Mouse (Mus musculus) spleen, adult 18-20 months (tissue): ENCODE data around the gene Trabd.

Experiments used
- DNase-seq, 2 experiments: peaks; one replicate each; pipeline ENCODE4 v3.0.0; 2022; ENCODE audit warnings: mixed read lengths in 2 of 2

Gene Trabd

DNA sequence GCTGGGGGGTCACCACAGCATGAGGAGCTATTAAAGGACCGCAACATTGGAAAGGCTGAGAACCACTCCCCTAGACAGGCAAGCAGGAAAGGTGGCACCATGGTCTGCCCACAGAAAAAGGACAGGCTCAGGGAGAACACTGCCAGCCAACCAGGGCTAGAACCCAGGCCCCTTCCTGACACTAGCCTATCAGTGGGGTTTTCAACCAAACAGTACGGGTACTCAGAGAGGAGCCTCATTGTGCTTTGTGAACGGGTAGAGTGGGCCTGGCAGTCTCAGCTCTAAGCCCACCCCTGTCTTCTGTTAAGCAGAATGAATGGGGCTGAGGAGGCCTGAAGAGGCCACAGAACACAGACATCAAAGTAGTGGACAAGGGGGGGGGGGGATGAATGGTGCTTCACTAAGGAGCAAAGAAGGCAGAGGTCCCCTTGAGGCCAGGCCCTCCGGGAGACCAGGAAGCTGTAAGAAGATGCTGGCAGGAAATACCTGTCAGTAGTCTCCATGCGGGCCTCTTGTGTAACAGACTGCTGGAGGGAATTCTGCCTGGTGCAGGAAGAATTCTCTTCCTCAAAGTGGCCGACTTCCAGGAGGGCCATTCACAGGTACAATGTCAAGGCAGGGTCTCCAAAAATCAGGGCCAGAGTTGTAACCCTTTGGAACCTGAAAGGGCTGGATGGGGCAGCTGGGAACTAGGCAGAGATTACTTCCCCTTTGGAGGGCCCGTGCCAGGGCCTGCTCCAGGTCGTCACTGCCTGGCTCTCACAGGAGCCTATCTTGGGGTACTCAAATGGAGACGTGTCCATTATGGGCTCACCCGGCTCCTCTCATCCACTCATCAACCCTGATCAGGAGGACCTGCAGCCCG lies at the start of gene Trabd:
TSS of gene Trabd (plus strand) at position 512 of the 865 bp plus-strand sequence.
- no peak for DNase-seq

- no peak for DNase-seq
Measured at GRCm38 (mm10) chr15:89044381-89044780, 30.5 kb upstream of the Trabd start.

- DNase-seq, result no peak
Measured at GRCm38 (mm10) chr15:89046356-89046755, 28.6 kb upstream of the Trabd start.

DNA sequence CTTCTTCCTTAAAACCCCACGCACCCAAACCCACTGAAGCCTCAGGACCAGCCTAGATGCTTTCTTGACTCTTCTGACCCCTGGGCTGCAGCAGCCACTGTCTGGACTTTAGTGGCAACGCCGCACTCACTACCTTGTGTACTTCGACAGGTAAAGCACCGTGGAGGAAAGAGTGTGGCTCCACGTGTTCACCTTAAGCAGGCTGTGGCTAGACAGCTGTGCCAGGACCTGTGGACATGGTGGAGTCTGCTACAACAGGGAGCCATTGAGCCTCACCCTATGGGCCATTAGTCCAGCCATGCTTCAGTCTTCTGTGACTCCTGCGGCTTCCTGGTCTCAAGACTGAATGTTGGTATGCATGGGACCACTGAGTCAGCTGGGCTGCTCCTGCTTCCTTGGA lies 20.3 kb upstream of the Trabd start:
- no peak for DNase-seq

GRCm38 (mm10) chr15:89058736-89059135 lies 16.2 kb upstream of the Trabd start:
- DNase-seq, result no peak

DNA sequence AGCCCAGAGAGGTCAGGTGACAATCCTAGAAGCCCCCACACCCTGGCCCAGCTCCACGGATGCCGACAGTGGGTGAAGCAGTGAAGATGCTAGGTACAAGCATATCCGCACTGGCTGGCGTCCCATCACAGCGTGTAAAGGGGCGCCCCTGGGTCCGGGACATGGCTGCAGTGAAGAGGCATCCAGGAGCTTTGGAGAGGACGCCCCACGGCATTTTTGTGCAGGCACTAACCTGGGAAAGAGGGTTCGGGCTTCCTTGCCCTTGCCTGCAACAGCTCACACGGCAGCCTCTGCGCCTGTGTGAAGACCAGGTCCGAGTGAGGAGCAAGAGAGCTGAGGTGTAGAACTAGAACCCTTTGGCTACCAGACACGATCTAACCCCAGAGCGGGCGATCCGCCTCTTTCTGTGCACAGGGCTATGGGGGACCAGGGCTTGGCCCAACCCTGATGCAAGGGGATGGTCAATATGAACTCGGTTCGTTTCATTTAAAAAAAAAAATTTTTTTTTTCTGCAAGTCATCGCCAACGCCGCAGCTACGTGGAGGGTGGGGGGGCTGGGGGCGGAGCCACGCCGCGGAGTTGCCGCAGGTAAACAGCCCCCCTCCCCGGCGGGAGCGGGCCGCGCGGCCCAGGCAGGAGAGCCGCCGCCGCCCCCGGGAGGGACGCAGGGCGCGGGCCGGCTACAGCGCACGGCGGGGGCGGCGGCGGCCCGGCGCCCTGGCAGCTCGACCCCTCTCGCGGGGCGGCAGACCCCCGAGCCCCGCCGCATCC lies 15.6 kb upstream of the Trabd start, which contains the start of gene Panx2:
TSS of gene Panx2 (plus strand) at position 574 of the 771 bp plus-strand sequence.
- DNase-seq, result no peak

DNA sequence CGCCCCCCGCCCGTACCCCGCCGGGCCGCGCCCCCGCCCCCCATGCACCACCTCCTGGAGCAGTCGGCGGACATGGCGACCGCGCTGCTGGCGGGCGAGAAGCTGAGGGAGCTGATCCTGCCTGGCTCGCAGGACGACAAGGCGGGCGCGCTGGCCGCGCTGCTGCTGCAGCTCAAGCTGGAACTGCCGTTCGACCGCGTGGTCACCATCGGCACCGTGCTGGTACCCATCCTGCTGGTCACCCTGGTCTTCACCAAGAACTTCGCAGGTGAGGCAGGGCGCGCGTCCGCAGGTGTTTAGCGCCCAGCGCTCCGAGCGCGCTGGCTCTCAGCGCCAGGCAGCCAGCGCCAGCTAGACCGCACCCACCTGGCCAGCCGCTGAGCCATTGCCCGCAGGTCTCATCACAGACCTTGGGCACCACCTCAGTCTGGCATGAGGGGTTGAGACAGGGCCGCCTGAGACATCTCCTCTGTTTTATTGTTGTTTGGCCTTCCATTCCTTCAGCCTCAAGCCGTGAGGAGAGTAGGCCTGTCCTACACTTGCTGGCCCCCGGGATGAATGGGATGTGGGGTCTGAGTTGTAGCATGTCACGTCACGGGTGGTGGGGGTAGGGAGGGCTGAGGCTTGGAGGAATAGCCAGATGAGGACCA lies 14.8 kb upstream of the Trabd start:
- no peak for DNase-seq

DNA sequence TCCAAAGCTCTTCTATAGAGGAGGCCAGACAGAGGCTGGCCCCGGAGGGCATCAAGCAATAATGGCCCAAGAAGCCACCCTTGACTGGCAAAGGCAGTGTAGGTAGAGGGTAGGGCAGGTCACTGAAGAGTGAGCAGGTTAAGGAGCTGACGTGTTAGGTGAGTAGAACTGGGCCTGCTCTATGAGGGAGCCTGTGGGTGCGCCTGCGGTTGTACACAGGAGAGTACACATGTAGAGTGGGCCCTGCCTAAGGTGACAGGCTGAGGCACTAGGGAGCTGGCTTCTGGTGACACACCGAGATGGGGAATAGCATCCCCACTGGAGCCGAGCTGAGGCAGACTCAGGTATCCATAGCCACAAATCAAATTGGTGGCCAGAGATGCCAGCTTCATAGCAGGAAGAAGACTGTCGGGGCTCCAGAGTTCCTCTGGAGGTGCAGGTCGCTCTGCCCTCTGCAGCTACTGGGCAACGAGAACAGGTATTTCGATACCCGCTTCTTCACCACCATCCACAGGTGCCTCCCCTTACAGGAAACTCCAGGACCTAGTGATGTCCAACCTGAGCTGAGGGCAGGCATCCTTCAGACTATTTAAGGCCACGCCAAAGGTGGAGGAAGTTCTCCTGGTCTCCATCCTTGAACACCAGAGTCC lies 14.0 kb upstream of the Trabd start:
- no peak for DNase-seq

DNA sequence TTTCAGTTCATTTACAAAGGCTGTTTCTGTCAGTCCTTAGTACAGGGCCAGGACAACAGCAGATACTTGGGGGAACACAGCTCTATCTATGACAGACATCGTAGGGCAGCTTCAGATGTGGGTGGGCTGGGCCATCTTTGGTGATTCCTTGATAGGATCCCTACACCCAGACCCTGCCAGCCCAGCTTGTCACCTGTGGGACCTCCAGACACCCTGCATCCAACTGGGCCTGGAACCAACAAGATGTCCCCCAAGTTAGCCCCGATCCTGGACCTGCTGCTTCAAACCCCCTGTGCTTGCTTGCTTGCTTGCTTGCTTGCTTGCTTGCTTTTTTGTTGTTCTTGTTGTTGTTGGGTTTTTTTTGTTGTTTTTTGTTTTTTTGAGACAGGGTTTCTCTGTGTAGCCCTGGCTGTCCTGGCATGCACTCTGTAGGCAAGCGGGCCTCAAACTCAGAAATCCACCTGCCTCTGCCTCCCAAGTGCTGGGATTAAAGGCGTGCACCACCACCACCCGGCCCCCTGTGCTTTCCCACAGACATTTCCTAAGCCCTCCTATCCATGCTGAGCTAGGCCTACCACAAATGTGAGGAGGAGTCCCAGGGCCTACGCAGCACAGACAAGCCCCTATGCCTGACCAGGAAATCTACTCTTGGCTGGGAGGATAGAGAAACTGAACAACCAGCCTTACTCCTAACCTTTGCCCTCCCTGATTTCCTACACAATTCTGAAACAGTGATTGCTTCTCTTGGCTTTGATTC lies 13.0 kb upstream of the Trabd start:
- DNase-seq, result no peak

DNA sequence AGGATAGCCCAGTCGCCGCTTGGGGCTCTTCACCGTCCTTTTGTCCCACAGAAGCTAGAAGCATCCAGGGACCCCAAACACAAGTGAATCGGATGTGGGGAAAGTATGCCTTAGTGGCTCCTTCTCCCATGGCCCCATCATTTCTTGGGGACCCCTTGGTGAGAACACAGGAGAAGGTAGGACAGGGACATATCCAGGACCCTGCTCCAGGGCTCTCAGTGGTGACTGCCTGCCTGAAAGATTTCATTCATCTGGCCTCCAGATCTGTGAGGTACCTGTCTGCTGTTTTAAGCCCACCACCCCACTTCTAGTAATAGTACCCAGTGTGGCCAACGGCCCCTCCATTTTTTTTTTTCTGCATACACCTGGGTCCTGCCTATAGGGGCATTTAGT lies 12.4 kb upstream of the Trabd start:
- no peak for DNase-seq

DNA sequence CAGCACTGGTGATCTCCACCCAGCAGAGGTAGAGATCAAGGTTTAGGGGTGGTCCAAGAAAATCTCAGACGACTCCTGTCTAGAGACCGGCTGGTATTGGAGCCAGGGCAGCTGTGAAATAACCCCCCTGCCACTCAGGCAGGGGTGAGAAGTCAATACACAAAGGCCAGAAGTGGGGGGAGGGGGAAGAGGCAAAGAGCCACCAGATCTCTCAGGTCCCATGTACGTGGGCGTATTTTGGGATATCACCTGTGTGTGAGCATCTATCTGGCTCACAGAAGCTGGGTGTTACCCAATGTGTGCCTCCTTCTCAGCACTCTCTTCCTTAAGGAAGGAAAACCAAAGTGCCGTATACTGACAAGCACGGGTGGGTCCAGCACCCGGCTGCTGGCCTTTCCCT lies 11.9 kb upstream of the Trabd start:
- DNase-seq, result no peak

- no peak for DNase-seq
Measured at GRCm38 (mm10) chr15:89063536-89063935, 11.4 kb upstream of the Trabd start.

DNA sequence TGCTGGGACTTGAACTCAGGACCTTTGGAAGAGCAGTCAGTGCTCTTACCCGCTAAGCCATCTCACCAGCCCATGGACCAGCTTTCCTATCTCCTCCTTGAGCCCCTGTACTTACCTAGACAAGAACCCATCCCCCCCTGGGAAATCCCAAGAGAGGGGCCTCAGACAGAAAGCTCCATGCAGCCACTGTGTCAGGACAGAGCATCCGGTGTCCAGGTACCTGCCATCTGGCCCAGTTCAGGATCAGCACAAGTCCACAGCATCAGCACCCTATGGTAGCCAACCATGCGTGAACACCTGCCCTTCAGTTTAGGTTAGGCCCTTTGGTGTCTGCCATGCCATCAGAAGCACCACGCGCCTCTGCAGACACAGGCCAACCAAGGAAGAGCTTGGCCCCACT lies 10.0 kb upstream of the Trabd start:
- DNase-seq, result no peak

DNA sequence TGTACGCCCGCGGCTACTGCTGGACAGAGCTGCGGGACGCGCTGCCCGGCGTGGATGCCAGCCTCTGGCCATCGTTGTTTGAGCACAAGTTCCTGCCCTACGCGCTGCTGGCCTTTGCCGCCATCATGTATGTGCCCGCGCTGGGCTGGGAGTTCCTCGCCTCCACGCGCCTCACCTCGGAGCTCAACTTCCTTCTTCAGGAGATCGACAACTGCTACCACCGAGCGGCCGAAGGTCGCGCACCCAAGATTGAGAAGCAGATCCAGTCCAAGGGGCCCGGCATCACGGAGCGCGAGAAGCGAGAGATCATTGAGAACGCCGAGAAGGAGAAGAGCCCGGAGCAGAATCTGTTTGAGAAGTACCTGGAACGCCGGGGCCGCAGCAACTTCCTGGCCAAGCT lies 7.3 kb upstream of the Trabd start:
- no peak for DNase-seq

DNA sequence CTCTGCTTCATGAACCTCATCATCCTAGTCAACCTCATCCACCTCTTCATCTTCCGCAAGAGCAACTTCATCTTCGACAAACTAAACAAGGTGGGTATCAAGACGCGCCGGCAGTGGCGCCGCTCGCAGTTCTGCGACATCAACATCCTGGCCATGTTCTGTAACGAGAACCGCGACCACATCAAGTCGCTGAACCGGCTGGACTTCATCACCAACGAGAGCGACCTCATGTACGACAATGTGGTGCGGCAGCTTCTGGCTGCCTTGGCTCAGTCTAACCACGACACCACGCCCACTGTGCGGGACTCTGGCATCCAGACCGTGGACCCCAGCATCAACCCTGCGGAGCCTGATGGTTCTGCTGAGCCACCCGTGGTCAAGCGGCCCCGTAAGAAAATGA lies 6.7 kb upstream of the Trabd start:
- DNase-seq, result no peak

- DNase-seq, result no peak
Measured at GRCm38 (mm10) chr15:89069336-89069840, 5.5 kb upstream of the Trabd start.

- DNase-seq, result no peak
Measured at GRCm38 (mm10) chr15:89070606-89071005, 4.3 kb upstream of the Trabd start.

DNA sequence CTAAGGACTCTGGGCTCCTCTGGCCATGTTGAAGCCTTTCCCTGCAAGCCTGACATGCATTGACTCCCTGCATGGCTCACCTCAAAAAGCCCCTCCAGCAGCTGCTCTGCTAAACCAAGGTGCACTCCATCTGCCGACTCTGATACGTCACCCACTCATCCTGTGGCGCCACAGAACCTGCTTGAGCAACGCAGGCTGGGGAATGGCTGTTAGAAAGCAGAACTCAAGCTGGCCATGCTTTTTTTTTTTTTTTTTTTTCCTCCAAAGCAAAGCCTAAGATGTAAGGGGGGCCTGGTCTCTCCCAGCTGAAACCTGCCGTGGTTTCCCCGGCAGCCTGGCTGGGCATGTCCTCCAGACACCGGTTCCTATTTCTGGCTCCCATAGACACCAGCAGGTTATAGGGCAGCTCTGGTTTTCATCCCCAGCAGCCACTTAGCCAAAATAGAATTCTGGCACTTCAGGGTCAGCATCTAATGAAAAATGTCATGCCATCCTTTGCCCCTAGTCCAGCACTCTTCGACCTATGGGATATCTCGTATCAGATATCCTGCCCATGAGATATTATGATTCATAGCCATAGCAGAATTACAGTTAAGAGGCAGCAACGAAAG lies 826 bp upstream of the Trabd start:
- no peak for DNase-seq

GRCm38 (mm10) chr15:89075478-89076147 lies 689 bp downstream of the Trabd start:
- DNase-seq, result peak; percentile 78 to 84

- peak in 1 of 2 experiments; percentile 53 for DNase-seq
Measured at GRCm38 (mm10) chr15:89076156-89076731, 1.3 kb downstream of the Trabd start.
